Mouse (Mus musculus) stomach, postnatal 0 days (tissue): Measurements from ENCODE around the gene Rasgef1b.

Source experiments
- CTCF ChIP-seq: IDR thresholded peaks from 2 replicates; pipeline ENCODE4 v1.5.1; 2016; ENCODE audit warnings: antibody characterized with exemption, low read depth, mild to moderate bottlenecking, moderate library complexity
- EP300 ChIP-seq: optimal IDR thresholded peaks from 2 replicates; pipeline ENCODE3; 2016; ENCODE audit warnings: antibody characterized with exemption

- TF ChIP-seq EP300 (no peak), CTCF (no peak)
Measured at GRCm38 (mm10) chr5:99232410-99232809, 496.5 kb downstream of the Rasgef1b start.
